Mouse (Mus musculus) forebrain, embryonic 14.5 days (tissue): ENCODE measurements around the gene Dlgap5. TPM values are rescaled to one million over a fixed set of nuclear protein-coding genes. Genes with fewer than 3 reads are reported as not detected.

Experiments
- ATAC-seq: fragments of 200-750 bp; cut with Nextera tagmentation; 2 replicates; pipeline ENCODE4 v1.8.0; 2017; ENCODE audit warnings: mild to moderate bottlenecking, moderate library complexity
- DNase-seq: peaks from one replicate; pipeline ENCODE4 v3.0.0-alpha.2; 2015; ENCODE audit warnings: low spot score
- H3K27ac ChIP-seq: fragments of 300-500 bp; sonication (generic); 2 replicates; pipeline ENCODE4 v1.5.1; 2014; ENCODE audit warnings: low read depth, mild to moderate bottlenecking, control low read depth, low read length, moderate library complexity
- H3K27me3 ChIP-seq: fragments of 300-500 bp; sonication (generic); replicated peaks from 2 replicates; pipeline ENCODE4 v1.6.1; 2014; ENCODE audit warnings: low read length, control low read depth, mixed read lengths; ENCODE audit not compliant: control insufficient read depth, insufficient read depth
- H3K36me3 ChIP-seq: fragments of 300-500 bp; sonication (generic); 2 replicates; pipeline ENCODE4 v1.6.1; 2014; ENCODE audit warnings: low read length, control low read depth; ENCODE audit not compliant: control insufficient read depth, insufficient read depth
- H3K4me1 ChIP-seq: fragments of 300-500 bp; sonication (generic); 2 replicates; pipeline ENCODE4 v1.6.1; 2014; ENCODE audit warnings: antibody characterized with exemption, low read length, control low read depth; ENCODE audit not compliant: control insufficient read depth, insufficient read depth
- H3K4me2 ChIP-seq: fragments of 300-500 bp; sonication (generic); 2 replicates; pipeline ENCODE4 v1.6.1; 2014; ENCODE audit warnings: mild to moderate bottlenecking, control low read depth, low read length
- H3K4me3 ChIP-seq: fragments of 300-500 bp; sonication (generic); 2 replicates; pipeline ENCODE4 v1.5.1; 2014; ENCODE audit warnings: low read depth, low read length, control low read depth
- H3K9ac ChIP-seq: fragments of 300-500 bp; sonication (generic); 2 replicates; pipeline ENCODE4 v1.6.1; 2014; ENCODE audit warnings: mild to moderate bottlenecking, low read length, control low read depth, moderate library complexity
- H3K9me3 ChIP-seq: fragments of 300-500 bp; sonication (generic); replicated peaks from 2 replicates; pipeline ENCODE4 v1.6.1; 2016; ENCODE audit warnings: low read length, control low read depth, mixed read lengths; ENCODE audit not compliant: control insufficient read depth
- WGBS: fragments of 180-500 bp; shearing (Covaris S2); extraction: QIAGEN DNeasy Blood & Tissue Kit; methylation state at CpG from one replicate; pipeline ENCODE4 v1.1.7; 2014; 5-methylcytosine and 5-hydroxymethylcytosine counted together
- polyA plus RNA-seq: library from polyadenylated mRNA; unstranded; fragments of >200 nt; fragmentation: Nextera tagmentation; extraction: Ambion mirVana; gene quantifications from 2 replicates; pipeline ENCODE4 v1.2.1, GENCODE M21; 2014

Dlgap5 gene
- polyA plus RNA-seq, 1 experiment from 2014 or later = 23.5 TPM

DNA sequence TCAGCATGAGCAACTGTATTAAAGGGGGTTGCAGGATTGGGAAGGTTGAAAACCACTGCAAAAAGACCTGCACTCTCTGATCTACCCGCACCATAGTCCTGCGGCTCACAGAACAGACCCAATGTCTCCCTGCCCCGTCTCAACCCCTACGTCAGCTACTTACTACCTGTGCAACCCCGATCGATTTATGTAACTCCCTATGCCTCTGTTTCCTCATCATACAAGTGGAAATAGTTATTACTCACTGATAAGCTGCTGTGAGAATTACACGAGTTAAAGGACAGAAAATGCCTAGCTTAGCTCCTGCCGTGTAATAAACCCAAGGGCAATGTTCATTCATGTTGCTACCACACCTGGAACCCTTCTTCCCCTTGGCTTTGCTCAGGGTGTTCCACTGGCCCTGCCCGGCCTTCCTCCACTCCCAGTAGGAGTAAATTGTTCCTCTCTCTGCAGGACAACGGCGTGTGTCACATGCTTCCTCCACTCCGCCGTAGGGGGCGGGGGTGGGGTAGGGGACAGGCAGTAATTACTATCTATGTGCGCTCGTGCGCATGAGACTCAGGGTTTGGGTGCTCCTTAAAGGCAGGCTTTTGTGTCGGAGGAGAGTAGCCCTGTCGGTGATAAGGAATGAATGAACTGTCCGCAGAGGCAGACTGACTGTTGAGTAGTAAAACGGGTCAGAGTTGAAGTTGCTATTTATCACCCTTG is 53.3 kb downstream of the Dlgap5 start:
- ATAC-seq = no peak
- no peaks in the 10 kb centered on the region for H3K27me3 ChIP-seq
- no peaks in the 10 kb centered on the region for H3K36me3 ChIP-seq
- 42% methylated on average over 21 of the region's 21 CpGs for WGBS
- DNase-seq = peak; percentile 19
- H3K9ac ChIP-seq = no peak overlapping the region
- H3K9me3 ChIP-seq = no peaks in the 10 kb centered on the region
- no peak overlapping the region for H3K27ac ChIP-seq
- H3K4me2 ChIP-seq = no peak overlapping the region
- no peak overlapping the region for H3K4me3 ChIP-seq
- H3K4me1 ChIP-seq = peaks cover 14% of the 10 kb centered on the region

DNA sequence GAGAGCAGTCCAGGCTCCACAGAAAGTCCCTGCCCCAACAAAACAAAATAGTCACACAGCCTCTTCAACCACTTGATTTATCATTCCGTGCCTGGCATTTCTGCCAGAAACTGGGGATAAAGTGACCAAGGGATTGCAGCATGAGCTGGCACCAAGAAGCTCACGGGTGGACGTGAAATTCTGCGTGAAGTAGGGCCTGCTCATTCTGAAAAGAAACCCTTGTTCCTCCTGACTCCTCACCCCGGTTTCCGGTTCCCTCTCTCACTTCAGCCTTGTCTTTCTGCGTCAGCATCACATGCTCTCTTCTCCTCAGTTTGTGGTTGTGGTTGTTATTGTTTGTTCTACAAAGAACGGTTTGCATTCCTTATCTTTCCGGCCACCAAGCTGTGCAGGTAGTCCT is 56.3 kb downstream of the Dlgap5 start:
- Histone ChIP-seq H3K4me2 (no peak overlapping the region), H3K4me3 (no peak overlapping the region), H3K36me3 (no peaks in the 10 kb centered on the region), H3K27ac (no peak overlapping the region), H3K9me3 (no peaks in the 10 kb centered on the region), H3K27me3 (no peaks in the 10 kb centered on the region), H3K9ac (no peak overlapping the region), H3K4me1 (0 out of 2 replicates have a peak, but pooled peaks cover 6% of the 10 kb centered on the region)
- 88% methylated on average over 9 of the region's 9 CpGs for WGBS
- no peak for DNase-seq
- no peak for ATAC-seq

DNA sequence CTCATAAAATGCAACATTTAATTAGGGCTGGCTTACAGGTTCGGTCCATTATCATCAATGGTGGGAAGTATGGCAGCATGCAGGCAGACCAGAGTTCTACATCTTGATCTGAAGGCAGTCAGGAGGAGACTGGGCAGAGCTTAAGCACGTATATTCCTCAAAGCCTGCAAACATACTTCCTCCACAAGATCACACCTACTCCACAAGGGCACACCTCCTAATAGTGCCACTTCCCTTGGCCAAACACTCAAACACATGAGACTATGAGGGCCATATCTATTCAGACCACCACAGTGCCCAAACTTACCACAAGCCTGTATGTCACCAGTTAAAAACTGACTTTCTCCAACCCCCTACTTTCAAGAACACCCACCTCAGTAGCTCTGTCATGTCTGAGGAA is 56.8 kb downstream of the Dlgap5 start:
- Histone ChIP-seq H3K4me1 (0 out of 2 replicates have a peak, but pooled peaks cover 6% of the 10 kb centered on the region), H3K9me3 (no peaks in the 10 kb centered on the region), H3K4me3 (no peak overlapping the region), H3K36me3 (no peaks in the 10 kb centered on the region), H3K27ac (no peak overlapping the region), H3K4me2 (no peak overlapping the region), H3K27me3 (no peaks in the 10 kb centered on the region), H3K9ac (no peak overlapping the region)
- ATAC-seq = no peak
- 91% methylated on average over 2 of the region's 2 CpGs for WGBS
- DNase-seq = no peak

DNA sequence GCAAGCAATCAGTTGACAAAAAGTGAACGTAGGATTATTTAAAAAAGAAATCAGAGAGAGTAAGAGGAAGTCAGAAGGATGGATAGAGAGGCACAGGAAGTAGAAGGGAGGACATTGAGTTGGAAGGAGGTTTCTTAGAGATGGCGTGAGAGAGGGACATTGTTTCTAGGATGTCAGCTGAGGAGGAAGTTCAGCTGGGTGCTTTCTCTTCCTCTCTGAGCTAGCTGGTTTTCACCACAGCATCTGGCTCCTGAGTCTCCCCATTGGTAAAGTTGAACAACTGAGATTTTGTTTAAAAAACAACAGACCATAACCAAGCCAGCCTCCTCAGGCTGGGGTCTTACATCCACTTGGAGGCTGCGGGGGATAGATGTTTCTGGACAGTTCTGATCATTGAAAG is 58.6 kb downstream of the Dlgap5 start:
- no peaks in the 10 kb centered on the region for H3K27me3 ChIP-seq
- H3K4me2 ChIP-seq = no peak overlapping the region
- no peak overlapping the region for H3K4me3 ChIP-seq
- ATAC-seq (no peak), DNase-seq (no peak)
- H3K9me3 ChIP-seq = no peaks in the 10 kb centered on the region
- no peaks in the 10 kb centered on the region for H3K36me3 ChIP-seq
- WGBS = 77% methylated on average over 3 of the region's 3 CpGs
- H3K4me1 ChIP-seq = no peaks in the 10 kb centered on the region
- no peak overlapping the region for H3K27ac ChIP-seq
- H3K9ac ChIP-seq = no peak overlapping the region

DNA sequence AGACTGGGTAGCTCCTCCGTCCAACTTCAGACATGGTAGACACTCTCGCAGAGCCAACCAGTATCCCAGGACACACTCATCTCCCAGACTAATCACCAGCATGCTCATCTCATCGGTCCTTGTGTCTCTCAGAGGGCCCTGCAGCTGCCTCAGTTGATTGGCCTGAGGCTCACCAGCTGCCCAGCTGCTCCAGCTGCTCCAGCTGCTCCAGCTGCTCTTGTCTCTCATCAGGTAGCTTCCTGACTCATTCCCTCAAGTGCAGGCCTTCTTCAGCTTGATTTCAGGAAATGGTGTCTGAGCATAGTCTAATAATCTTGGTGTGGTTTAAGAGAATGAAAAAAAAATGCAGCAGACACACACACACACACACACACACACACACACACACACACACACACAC is 61.6 kb downstream of the Dlgap5 start:
- Histone ChIP-seq H3K4me3 (no peak overlapping the region), H3K27ac (no peak overlapping the region), H3K36me3 (no peaks in the 10 kb centered on the region), H3K4me1 (no peaks in the 10 kb centered on the region), H3K27me3 (no peaks in the 10 kb centered on the region), H3K9me3 (no peaks in the 10 kb centered on the region), H3K4me2 (no peak overlapping the region), H3K9ac (no peak overlapping the region)
- no peak for ATAC-seq
- no peak for DNase-seq
- 83% methylated on average over 3 of the region's 3 CpGs for WGBS

DNA sequence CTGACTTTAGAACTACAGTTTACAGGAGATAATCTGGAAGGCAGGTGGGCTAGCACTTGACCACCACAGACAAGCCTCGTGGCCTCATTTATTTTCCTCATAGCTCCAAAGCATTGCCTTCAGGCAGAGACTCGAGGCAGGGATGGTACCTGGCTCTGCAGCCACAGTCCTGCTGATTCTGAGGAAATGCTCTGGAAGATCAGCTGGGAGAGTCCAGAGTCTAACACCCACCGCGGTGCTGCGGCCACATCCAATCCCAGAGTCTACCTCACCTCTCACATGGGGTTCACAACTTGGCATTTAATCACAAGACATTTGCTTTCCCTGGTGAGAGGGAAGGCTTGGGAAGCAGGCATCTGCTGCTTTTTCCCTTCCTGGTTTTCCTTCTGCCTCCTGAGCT is 63.3 kb downstream of the Dlgap5 start:
- H3K27ac ChIP-seq = no peak overlapping the region
- DNase-seq (no peak), ATAC-seq (no peak)
- H3K9me3 ChIP-seq = no peaks in the 10 kb centered on the region
- H3K4me3 ChIP-seq = no peak overlapping the region
- no peak overlapping the region for H3K4me2 ChIP-seq
- H3K27me3 ChIP-seq = no peaks in the 10 kb centered on the region
- 82% methylated on average over 5 of the region's 5 CpGs for WGBS
- H3K9ac ChIP-seq = no peak overlapping the region
- no peaks in the 10 kb centered on the region for H3K4me1 ChIP-seq
- no peaks in the 10 kb centered on the region for H3K36me3 ChIP-seq

DNA sequence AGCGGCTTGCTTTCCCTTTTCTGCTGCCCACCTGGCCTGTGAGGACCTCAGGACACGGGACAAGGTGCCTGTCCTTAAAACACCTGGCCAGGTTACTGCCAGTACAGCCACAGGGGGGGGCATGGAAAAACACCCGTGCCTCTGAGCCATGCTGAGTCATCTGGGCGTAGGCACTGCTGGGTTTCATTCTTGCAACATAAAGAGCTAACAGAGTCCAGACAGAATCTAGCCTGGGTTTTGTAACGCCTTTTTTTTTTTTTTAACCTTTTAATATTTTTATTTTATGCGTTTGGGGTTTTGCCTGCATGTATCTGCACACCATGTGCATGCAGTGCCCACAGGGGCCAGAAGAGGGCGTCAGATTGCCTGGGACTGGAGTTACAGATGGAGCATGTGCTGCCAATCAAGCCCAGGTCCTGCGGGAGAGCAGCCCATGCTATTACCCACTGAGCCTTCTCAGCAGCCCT is 64.1 kb downstream of the Dlgap5 start:
- Histone ChIP-seq H3K4me3 (no peak overlapping the region), H3K4me2 (no peak overlapping the region), H3K9ac (no peak overlapping the region), H3K4me1 (no peaks in the 10 kb centered on the region), H3K27me3 (no peaks in the 10 kb centered on the region), H3K36me3 (no peaks in the 10 kb centered on the region), H3K27ac (no peak overlapping the region), H3K9me3 (no peaks in the 10 kb centered on the region)
- 69% methylated on average over 8 of the region's 8 CpGs for WGBS
- DNase-seq (no peak), ATAC-seq (no peak)

DNA sequence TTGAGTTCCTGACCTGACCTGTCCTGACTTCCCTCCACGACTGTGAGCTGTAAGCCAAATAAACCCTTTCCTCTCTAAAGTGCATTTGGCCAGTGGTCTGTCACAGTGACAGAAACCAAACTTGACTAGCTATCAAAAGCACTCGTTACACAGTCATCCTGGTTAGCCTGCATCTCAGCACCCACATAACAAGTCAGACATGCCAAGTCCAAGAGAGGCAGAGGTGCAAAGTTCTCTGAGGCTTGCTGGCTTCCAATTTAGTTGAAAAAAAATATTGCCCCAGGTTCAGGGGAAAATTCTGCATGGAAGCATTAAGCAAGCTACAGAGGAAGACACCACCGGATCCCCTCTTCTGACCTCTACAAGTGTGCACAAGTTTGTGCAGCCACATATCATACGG is 65.0 kb downstream of the Dlgap5 start:
- H3K27me3 ChIP-seq = no peaks in the 10 kb centered on the region
- no peak for ATAC-seq
- WGBS = 91% methylated on average over 4 of the region's 4 CpGs

DNA sequence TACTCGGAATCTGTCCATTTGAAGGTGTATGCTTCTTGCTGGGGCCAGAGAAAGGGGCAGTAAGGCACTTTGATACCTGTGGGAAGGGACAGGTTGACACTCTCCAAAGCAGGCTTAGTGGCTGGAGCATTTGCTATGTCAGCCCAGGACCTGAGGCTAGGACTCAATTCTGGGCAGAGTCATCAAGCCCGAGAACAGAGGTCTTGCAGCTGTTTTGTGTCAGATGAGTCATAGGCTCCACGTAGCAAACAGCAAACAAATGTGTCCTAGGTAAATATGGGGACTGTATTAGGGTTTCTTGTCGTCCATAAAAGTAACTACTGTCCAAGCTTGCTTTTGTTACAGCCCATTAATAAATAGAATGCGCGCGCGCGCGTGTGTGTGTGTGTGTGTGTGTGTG is 65.9 kb downstream of the Dlgap5 start:
- ATAC-seq = no peak
- Histone ChIP-seq H3K27me3 (no peaks in the 10 kb centered on the region), H3K36me3 (no peaks in the 10 kb centered on the region), H3K4me3 (no peak overlapping the region), H3K9ac (no peak overlapping the region), H3K4me2 (no peak overlapping the region), H3K4me1 (no peaks in the 10 kb centered on the region), H3K9me3 (no peaks in the 10 kb centered on the region), H3K27ac (no peak overlapping the region)
- DNase-seq = no peak
- 89% methylated on average over 10 of the region's 10 CpGs for WGBS

More for the DNA sequence above, 65.0 kb downstream of the Dlgap5 start:
- Histone ChIP-seq H3K9me3 (no peaks in the 10 kb centered on the region), H3K4me2 (no peak overlapping the region), H3K27ac (no peak overlapping the region), H3K9ac (no peak overlapping the region), H3K4me3 (no peak overlapping the region), H3K4me1 (no peaks in the 10 kb centered on the region), H3K36me3 (no peaks in the 10 kb centered on the region)
- no peak for DNase-seq
